Mouse (Mus musculus): ENCODE data around the gene Rps11. TPM values are rescaled to one million over a fixed set of nuclear protein-coding genes. Genes with fewer than 3 reads are reported as not detected.

Gene Rps11
- polyA plus RNA-seq, 1 experiment = 1,675 TPM

GRCm38 (mm10) chr7:45079856-45080255 is 44.4 kb downstream of the Rps11 start:
- Histone ChIP-seq H3K4me3 (ENCODE audit: insufficient read depth, low read length) (no peak overlapping the region), H3K4me1 (ENCODE audit: control insufficient read depth, insufficient read depth, low read length) (peaks cover 35% of the 10 kb centered on the region), H3K27ac (ENCODE audit: insufficient read depth, low read depth, low read length) (no peak overlapping the region)
- TF ChIP-seq POLR2A (IDR thresholded peaks at IDR 0.05; ENCODE audit: borderline replicate concordance, low read depth, low read length) (no peak), CTCF (IDR thresholded peaks at IDR 0.05; ENCODE audit: low read depth, low read length) (peak; percentile 61)

DNA sequence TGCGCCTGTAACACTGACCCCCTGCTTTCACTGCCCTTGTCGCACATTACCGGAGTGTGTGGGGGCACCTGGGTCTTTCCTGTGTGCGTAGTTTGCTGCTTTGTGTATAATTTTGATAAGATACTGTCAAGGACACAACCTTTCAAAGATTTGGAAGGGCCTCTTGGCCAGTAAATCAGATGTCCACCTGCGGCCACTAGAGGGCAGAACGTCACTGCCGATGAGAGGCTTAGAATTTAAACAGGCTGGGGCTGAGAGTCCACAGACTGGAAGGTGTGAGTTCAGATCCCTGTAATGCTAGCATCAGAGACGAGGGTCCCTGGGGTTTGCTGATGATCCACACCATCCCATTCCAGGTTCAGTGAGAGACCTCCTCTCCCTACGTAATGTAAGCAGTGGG is 45.7 kb downstream of the Rps11 start:
- TF ChIP-seq CTCF (IDR thresholded peaks at IDR 0.05; ENCODE audit: low read depth, low read length) = peak; percentile 96
- no peak for TF ChIP-seq POLR2A (IDR thresholded peaks at IDR 0.05; ENCODE audit: borderline replicate concordance, low read depth, low read length)
- no peak overlapping the region for H3K4me3 ChIP-seq (ENCODE audit: insufficient read depth, low read length)
- H3K4me1 ChIP-seq (ENCODE audit: control insufficient read depth, insufficient read depth, low read length) = peaks cover 36% of the 10 kb centered on the region
- H3K27ac ChIP-seq (ENCODE audit: insufficient read depth, low read depth, low read length) = no peak overlapping the region

GRCm38 (mm10) chr7:45077829-45078228 is 46.4 kb downstream of the Rps11 start:
- TF ChIP-seq POLR2A (IDR thresholded peaks at IDR 0.05; ENCODE audit: borderline replicate concordance, low read depth, low read length) = no peak
- TF ChIP-seq CTCF (IDR thresholded peaks at IDR 0.05; ENCODE audit: low read depth, low read length) = no peak
- H3K27ac ChIP-seq (ENCODE audit: insufficient read depth, low read depth, low read length) = no peak overlapping the region
- H3K4me3 ChIP-seq (ENCODE audit: insufficient read depth, low read length) = no peak overlapping the region
- H3K4me1 ChIP-seq (ENCODE audit: control insufficient read depth, insufficient read depth, low read length) = peaks cover 36% of the 10 kb centered on the region

DNA sequence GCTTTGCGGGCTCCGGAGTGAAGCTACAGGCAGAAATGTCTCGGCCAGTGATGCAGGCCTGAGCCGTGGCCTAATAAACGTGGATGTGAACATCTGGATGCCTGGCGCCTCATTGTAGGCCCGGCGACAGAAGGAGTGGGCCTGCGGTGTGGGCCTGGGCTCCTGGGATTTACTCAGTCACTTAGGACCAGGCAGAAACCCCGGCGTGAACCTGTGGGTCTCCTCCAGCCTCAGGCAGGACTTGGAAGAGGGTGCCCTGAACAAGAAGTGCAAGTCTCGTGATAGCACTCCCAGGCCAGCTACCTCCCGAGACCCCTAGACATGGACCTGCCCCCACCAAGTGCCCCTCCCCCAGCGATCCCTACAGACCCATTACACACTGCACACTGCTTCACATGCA is 46.9 kb downstream of the Rps11 start:
- H3K27ac ChIP-seq (ENCODE audit: insufficient read depth, low read depth, low read length) = no peak overlapping the region
- no peak overlapping the region for H3K4me3 ChIP-seq (ENCODE audit: insufficient read depth, low read length)
- TF ChIP-seq POLR2A (IDR thresholded peaks at IDR 0.05; ENCODE audit: borderline replicate concordance, low read depth, low read length) = no peak
- TF ChIP-seq CTCF (IDR thresholded peaks at IDR 0.05; ENCODE audit: low read depth, low read length) = no peak
- peaks cover 33% of the 10 kb centered on the region for H3K4me1 ChIP-seq (ENCODE audit: control insufficient read depth, insufficient read depth, low read length)

DNA sequence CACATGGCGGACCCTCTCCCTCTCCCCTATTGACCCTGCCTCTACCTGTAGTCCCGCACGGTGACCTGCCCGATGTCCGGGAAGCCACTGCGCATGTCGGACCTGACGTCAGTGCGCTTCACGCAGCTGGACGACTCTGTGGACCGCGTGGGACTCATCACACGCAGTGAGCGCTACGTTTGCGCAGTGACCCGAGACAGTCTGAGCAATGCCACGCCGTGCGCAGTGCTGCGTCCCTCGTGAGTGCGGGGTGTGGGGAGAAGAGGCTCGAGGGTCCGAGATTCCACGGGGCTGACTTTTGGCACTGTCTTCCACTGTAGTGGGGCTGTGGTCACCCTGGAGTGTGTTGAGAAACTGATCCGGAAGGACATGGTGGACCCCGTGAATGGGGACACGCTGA is 47.7 kb downstream of the Rps11 start:
- Histone ChIP-seq H3K27ac (ENCODE audit: insufficient read depth, low read depth, low read length) (no peak overlapping the region), H3K4me1 (ENCODE audit: control insufficient read depth, insufficient read depth, low read length) (peaks cover 30% of the 10 kb centered on the region), H3K4me3 (ENCODE audit: insufficient read depth, low read length) (no peak overlapping the region)
- no peak for TF ChIP-seq CTCF (IDR thresholded peaks at IDR 0.05; ENCODE audit: low read depth, low read length)
- TF ChIP-seq POLR2A (IDR thresholded peaks at IDR 0.05; ENCODE audit: borderline replicate concordance, low read depth, low read length) = no peak

GRCm38 (mm10) chr7:45075405-45075804 is 48.8 kb downstream of the Rps11 start:
- peaks cover 21% of the 10 kb centered on the region for H3K4me1 ChIP-seq (ENCODE audit: control insufficient read depth, insufficient read depth, low read length)
- H3K27ac ChIP-seq (ENCODE audit: insufficient read depth, low read depth, low read length) = peak overlapping the region; percentile 29
- no peak overlapping the region for H3K4me3 ChIP-seq (ENCODE audit: insufficient read depth, low read length)
- TF ChIP-seq CTCF (IDR thresholded peaks at IDR 0.05; ENCODE audit: low read depth, low read length) (0 out of 2 replicates have a peak, but pooled peaks have one; percentile 6), POLR2A (IDR thresholded peaks at IDR 0.05; ENCODE audit: borderline replicate concordance, low read depth, low read length) (no peak)

DNA sequence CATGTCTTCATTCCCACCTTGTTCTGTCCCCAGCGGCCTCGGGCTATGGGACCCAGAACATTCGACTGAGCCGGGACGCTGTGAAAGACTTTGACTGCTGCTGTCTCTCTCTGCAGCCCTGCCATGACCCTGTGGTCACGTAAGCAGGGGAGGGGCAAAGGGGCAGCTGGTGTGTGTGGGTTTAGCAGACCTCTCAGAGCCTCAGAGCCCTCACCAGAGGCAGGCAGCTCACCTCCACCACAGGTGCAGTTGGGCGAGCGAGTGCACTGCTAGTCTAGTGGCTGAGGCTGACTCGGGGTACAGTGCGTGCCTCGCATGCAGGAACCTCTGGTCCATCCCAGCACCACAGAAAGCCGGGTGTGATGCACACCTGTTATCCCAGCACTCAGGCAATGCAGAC is 50.3 kb downstream of the Rps11 start:
- Histone ChIP-seq H3K4me3 (ENCODE audit: insufficient read depth, low read length) (no peak overlapping the region), H3K4me1 (ENCODE audit: control insufficient read depth, insufficient read depth, low read length) (peaks cover 21% of the 10 kb centered on the region), H3K27ac (ENCODE audit: insufficient read depth, low read depth, low read length) (no peak overlapping the region)
- no peak for TF ChIP-seq POLR2A (IDR thresholded peaks at IDR 0.05; ENCODE audit: borderline replicate concordance, low read depth, low read length)
- TF ChIP-seq CTCF (IDR thresholded peaks at IDR 0.05; ENCODE audit: low read depth, low read length) = no peak

- peaks cover 25% of the 10 kb centered on the region for H3K4me1 ChIP-seq (ENCODE audit: control insufficient read depth, insufficient read depth, low read length)
- no peak overlapping the region for H3K4me3 ChIP-seq (ENCODE audit: insufficient read depth, low read length)
- no peak overlapping the region for H3K27ac ChIP-seq (ENCODE audit: insufficient read depth, low read depth, low read length)
- TF ChIP-seq CTCF (IDR thresholded peaks at IDR 0.05; ENCODE audit: low read depth, low read length) (no peak), POLR2A (IDR thresholded peaks at IDR 0.05; ENCODE audit: borderline replicate concordance, low read depth, low read length) (no peak)
Observed at GRCm38 (mm10) chr7:45073171-45073707, 51.0 kb downstream of the Rps11 start.

Other genes with a start within 250 kb of the Rps11 start
- 32.3 and 33.4 TPM in 2 replicates for gene Med25, start 231.7 kb downstream of the Rps11 start, polyA plus RNA-seq (2012; ENCODE audit: insufficient read depth, insufficient read length, missing spikeins)
- gene Fuz, start 228.4 kb downstream of the Rps11 start, polyA plus RNA-seq (2012; ENCODE audit: insufficient read depth, insufficient read length, missing spikeins) = 11.3 and 14.1 TPM in 2 replicates
- gene Ap2a1, start 194.9 kb downstream of the Rps11 start, polyA plus RNA-seq (2012; ENCODE audit: insufficient read depth, insufficient read length, missing spikeins) = 42.3 and 56.7 TPM in 2 replicates
- gene Tsks, start 181.2 kb downstream of the Rps11 start, polyA plus RNA-seq (2012; ENCODE audit: insufficient read depth, insufficient read length, missing spikeins) = not detected in 2 replicates
- gene Cpt1c, start 149.6 kb downstream of the Rps11 start, polyA plus RNA-seq (2012; ENCODE audit: insufficient read depth, insufficient read length, missing spikeins) = 0.99 and 2.3 TPM in 2 replicates
- 54.4 and 61.6 TPM in 2 replicates for gene Prmt1, start 137.9 kb downstream of the Rps11 start, polyA plus RNA-seq (2012; ENCODE audit: insufficient read depth, insufficient read length, missing spikeins)
- gene Irf3, start 126.8 kb downstream of the Rps11 start, polyA plus RNA-seq (2012; ENCODE audit: insufficient read depth, insufficient read length, missing spikeins) = 91.0 and 94.7 TPM in 2 replicates
- gene Bcl2l12, start 125.7 kb downstream of the Rps11 start, polyA plus RNA-seq (2012; ENCODE audit: insufficient read depth, insufficient read length, missing spikeins) = 15.3 and 16.0 TPM in 2 replicates
- gene Scaf1, start 108.1 kb downstream of the Rps11 start, polyA plus RNA-seq (2012; ENCODE audit: insufficient read depth, insufficient read length, missing spikeins) = 44.3 and 47.3 TPM in 2 replicates
- 119 and 123 TPM in 2 replicates for gene Rras, start 106.5 kb downstream of the Rps11 start, polyA plus RNA-seq (2012; ENCODE audit: insufficient read depth, insufficient read length, missing spikeins)
- gene Prr12, start 71.6 kb downstream of the Rps11 start, polyA plus RNA-seq (2012; ENCODE audit: insufficient read depth, insufficient read length, missing spikeins) = 19.3 and 22.5 TPM in 2 replicates
- gene Nosip, start 62.0 kb downstream of the Rps11 start, polyA plus RNA-seq (2012; ENCODE audit: insufficient read depth, insufficient read length, missing spikeins) = 68.2 and 68.9 TPM in 2 replicates
- gene Prrg2, start 61.8 kb downstream of the Rps11 start, polyA plus RNA-seq (2012; ENCODE audit: insufficient read depth, insufficient read length, missing spikeins) = 22.9 and 23.6 TPM in 2 replicates
- gene Rcn3, start 32.2 kb downstream of the Rps11 start, polyA plus RNA-seq (2012; ENCODE audit: insufficient read depth, insufficient read length, missing spikeins) = 3.1 and 4.6 TPM in 2 replicates
- gene Fcgrt, start 20.6 kb downstream of the Rps11 start, polyA plus RNA-seq (2012; ENCODE audit: insufficient read depth, insufficient read length, missing spikeins) = 149 and 150 TPM in 2 replicates
- gene Rpl13a, start 4.3 kb upstream of the Rps11 start, polyA plus RNA-seq (2012; ENCODE audit: insufficient read depth, insufficient read length, missing spikeins) = 1,569 and 1,898 TPM in 2 replicates
- gene Gm45713, start 11.8 kb upstream of the Rps11 start, polyA plus RNA-seq (2012; ENCODE audit: insufficient read depth, insufficient read length, missing spikeins) = not detected in 2 replicates
- 28.2 and 30.8 TPM in 2 replicates for gene Flt3l, start 12.0 kb upstream of the Rps11 start, polyA plus RNA-seq (2012; ENCODE audit: insufficient read depth, insufficient read length, missing spikeins)
- gene Pih1d1, start 29.9 kb upstream of the Rps11 start, polyA plus RNA-seq (2012; ENCODE audit: insufficient read depth, insufficient read length, missing spikeins) = 65.7 and 66.7 TPM in 2 replicates
- gene Aldh16a1, start 30.1 kb upstream of the Rps11 start, polyA plus RNA-seq (2012; ENCODE audit: insufficient read depth, insufficient read length, missing spikeins) = 89.0 and 111 TPM in 2 replicates
- gene Slc17a7, start 39.5 kb upstream of the Rps11 start, polyA plus RNA-seq (2012; ENCODE audit: insufficient read depth, insufficient read length, missing spikeins) = not detected in 2 replicates
- gene Gfy, start 55.1 kb upstream of the Rps11 start, polyA plus RNA-seq (2012; ENCODE audit: insufficient read depth, insufficient read length, missing spikeins) = not detected in 2 replicates
- not detected in 2 replicates for gene Pth2, start 56.6 kb upstream of the Rps11 start, polyA plus RNA-seq (2012; ENCODE audit: insufficient read depth, insufficient read length, missing spikeins)
- gene Ccdc155, start 80.5 kb upstream of the Rps11 start, polyA plus RNA-seq (2012; ENCODE audit: insufficient read depth, insufficient read length, missing spikeins) = 0.24 TPM in 1 of 2 replicates, not detected in the other
- gene Dkkl1, start 87.7 kb upstream of the Rps11 start, polyA plus RNA-seq (2012; ENCODE audit: insufficient read depth, insufficient read length, missing spikeins) = not detected in 2 replicates
- 2.1 TPM in 1 of 2 replicates, not detected in the other for gene Tead2, start 91.3 kb upstream of the Rps11 start, polyA plus RNA-seq (2012; ENCODE audit: insufficient read depth, insufficient read length, missing spikeins)
- gene Cd37, start 114.7 kb upstream of the Rps11 start, polyA plus RNA-seq (2012; ENCODE audit: insufficient read depth, insufficient read length, missing spikeins) = 238 and 243 TPM in 2 replicates
- not detected in 2 replicates for gene Slc6a16, start 116.6 kb upstream of the Rps11 start, polyA plus RNA-seq (2012; ENCODE audit: insufficient read depth, insufficient read length, missing spikeins)
- not detected in 2 replicates for gene Slc6a21, start 153.1 kb upstream of the Rps11 start, polyA plus RNA-seq (2012; ENCODE audit: insufficient read depth, insufficient read length, missing spikeins)
- 14.1 and 16.0 TPM in 2 replicates for gene Trpm4, start 209.3 kb upstream of the Rps11 start, polyA plus RNA-seq (2012; ENCODE audit: insufficient read depth, insufficient read length, missing spikeins)
- not detected in 2 replicates for gene Hrc, start 210.9 kb upstream of the Rps11 start, polyA plus RNA-seq (2012; ENCODE audit: insufficient read depth, insufficient read length, missing spikeins)
- gene Ppfia3, start 242.6 kb upstream of the Rps11 start, polyA plus RNA-seq (2012; ENCODE audit: insufficient read depth, insufficient read length, missing spikeins) = 1.6 and 1.8 TPM in 2 replicates
- 3.0 and 3.6 TPM in 2 replicates for gene Lin7b, start 246.1 kb upstream of the Rps11 start, polyA plus RNA-seq (2012; ENCODE audit: insufficient read depth, insufficient read length, missing spikeins)

Data from bone marrow macrophage, adult 2 months (primary cell).